Mouse (Mus musculus): ENCODE results near the gene Gnb1l. TPM values are rescaled to one million over a fixed set of nuclear protein-coding genes. Genes with fewer than 3 reads are reported as not detected.

Gene Gnb1l
- total RNA-seq, 4 experiments from 2014 or later: 5.7 to 8.9 (median 6.5) TPM

GRCm38 (mm10) chr16:18543151-18543829, 44.8 kb downstream of the Gnb1l start:
- DNase-seq (ENCODE audit: low spot score in 2 of 2): peak in 1 of 2 experiments; percentile 20

- DNase-seq (ENCODE audit: low spot score in 2 of 2): no peak
These were observed 49.4 kb downstream of the Gnb1l start for GRCm38 (mm10) chr16:18547891-18548290.

GRCm38 (mm10) chr16:18551604-18552003, 53.1 kb downstream of the Gnb1l start:
- no peak for DNase-seq (ENCODE audit: low spot score in 2 of 2)

- no peak for DNase-seq (ENCODE audit: low spot score in 2 of 2)
These were observed 53.7 kb downstream of the Gnb1l start for GRCm38 (mm10) chr16:18552106-18552710.

- DNase-seq (ENCODE audit: low spot score in 2 of 2): no peak
These were observed 56.2 kb downstream of the Gnb1l start for GRCm38 (mm10) chr16:18554721-18555120.

GRCm38 (mm10) chr16:18555235-18555935, 56.9 kb downstream of the Gnb1l start:
- DNase-seq (ENCODE audit: low spot score in 2 of 2): no peak

GRCm38 (mm10) chr16:18556461-18556860, 57.9 kb downstream of the Gnb1l start:
- no peak for DNase-seq (ENCODE audit: low spot score in 2 of 2)

- DNase-seq (ENCODE audit: low spot score in 2 of 2): no peak
These were observed 66.0 kb downstream of the Gnb1l start for GRCm38 (mm10) chr16:18564472-18564871.

- DNase-seq (ENCODE audit: low spot score in 2 of 2): no peak
These were observed 70.1 kb downstream of the Gnb1l start for GRCm38 (mm10) chr16:18568599-18568998.

- DNase-seq (ENCODE audit: low spot score in 2 of 2): no peak
These were observed 75.7 kb downstream of the Gnb1l start for GRCm38 (mm10) chr16:18574196-18574595.

- DNase-seq (ENCODE audit: low spot score in 2 of 2): no peak
These were observed 78.6 kb downstream of the Gnb1l start for GRCm38 (mm10) chr16:18577071-18577470.

GRCm38 (mm10) chr16:18577599-18578160, 79.2 kb downstream of the Gnb1l start:
- no peak for DNase-seq (ENCODE audit: low spot score in 2 of 2)

GRCm38 (mm10) chr16:18580389-18580788, 81.9 kb downstream of the Gnb1l start:
- DNase-seq (ENCODE audit: low spot score in 2 of 2): no peak

GRCm38 (mm10) chr16:18581050-18581622, 82.6 kb downstream of the Gnb1l start:
- no peak for DNase-seq (ENCODE audit: low spot score in 2 of 2)

GRCm38 (mm10) chr16:18581623-18582205, 83.2 kb downstream of the Gnb1l start:
- no peak for DNase-seq (ENCODE audit: low spot score in 2 of 2)

GRCm38 (mm10) chr16:18582426-18583148, 84.1 kb downstream of the Gnb1l start:
- no peak for DNase-seq (ENCODE audit: low spot score in 2 of 2)

- DNase-seq (ENCODE audit: low spot score in 2 of 2): no peak
These were observed 84.7 kb downstream of the Gnb1l start for GRCm38 (mm10) chr16:18583169-18583568.

- no peak for DNase-seq (ENCODE audit: low spot score in 2 of 2)
These were observed 85.3 kb downstream of the Gnb1l start for GRCm38 (mm10) chr16:18583673-18584357.

GRCm38 (mm10) chr16:18584901-18585510, 86.5 kb downstream of the Gnb1l start:
- no peak for DNase-seq (ENCODE audit: low spot score in 2 of 2)

- DNase-seq (ENCODE audit: low spot score in 2 of 2): no peak
These were observed 87.2 kb downstream of the Gnb1l start for GRCm38 (mm10) chr16:18585676-18586075.

Data from layer of hippocampus, adult 8-10 months (tissue).